Mouse (Mus musculus) heart, adult 2 months (tissue): ENCODE results near the gene Lypd4. TPM values are rescaled to one million over a fixed set of nuclear protein-coding genes. Genes with fewer than 3 reads are reported as not detected.

Experiments used
- DNase-seq, 2 experiments: peaks; one replicate each; pipeline ENCODE4 v3.0.0; 2021
- H3K27ac ChIP-seq: fragments of 200-600 bp; 2 replicates; pipeline ENCODE4 v1.8.1; 2022
- H3K27me3 ChIP-seq: fragments of 200-500 bp; 2 replicates; pipeline ENCODE4 v1.6.1; 2012; ENCODE audit warnings: mild to moderate bottlenecking, low read length, inconsistent platforms, mixed read lengths; ENCODE audit not compliant: control insufficient read depth, insufficient read depth
- H3K36me3 ChIP-seq: fragments of 200-500 bp; 2 replicates; pipeline ENCODE4 v1.6.1; 2012; ENCODE audit warnings: low read length, inconsistent platforms; ENCODE audit not compliant: control insufficient read depth, insufficient read depth
- H3K4me1 ChIP-seq: fragments of 200-500 bp; 2 replicates; pipeline ENCODE4 v1.6.1; 2011; ENCODE audit warnings: low read length; ENCODE audit not compliant: control insufficient read depth, insufficient read depth
- H3K4me3 ChIP-seq: fragments of 200-600 bp; 2 replicates; pipeline ENCODE4 v1.8.1; 2022
- H3K79me2 ChIP-seq: fragments of 200-500 bp; replicated peaks from 2 replicates; pipeline ENCODE4 v1.6.1; 2012; ENCODE audit warnings: mild to moderate bottlenecking, inconsistent platforms, low read length, moderate library complexity, mixed read lengths; ENCODE audit not compliant: control insufficient read depth, insufficient read depth
- H3K9ac ChIP-seq: fragments of 200-500 bp; 2 replicates; pipeline ENCODE4 v1.6.1; 2012; ENCODE audit warnings: low read depth, mild to moderate bottlenecking, control low read depth, inconsistent platforms, low read length, mixed read lengths
- CTCF ChIP-seq: fragments of 200-600 bp; IDR thresholded peaks from 2 replicates; pipeline ENCODE4 v1.8.1; 2022; ENCODE audit warnings: antibody characterized with exemption, mild to moderate bottlenecking, moderate library complexity
- EP300 ChIP-seq: fragments of 200-500 bp; IDR thresholded peaks from 2 replicates; pipeline ENCODE4 v1.6.1; 2011; ENCODE audit warnings: low read depth, low read length, control low read depth; ENCODE audit not compliant: insufficient read depth
- POLR2A ChIP-seq: fragments of 200-500 bp; IDR thresholded peaks from 2 replicates; pipeline ENCODE4 v1.6.1; 2011; ENCODE audit warnings: mild to moderate bottlenecking, low read depth, low read length, control low read depth; ENCODE audit not compliant: insufficient read depth
- WGBS: fragments of 180-500 bp; shearing (Covaris S2); methylation state at CpG from one replicate; pipeline ENCODE4 v1.1.7; 2018; 5-methylcytosine and 5-hydroxymethylcytosine counted together
- intact Hi-C: fragments of 180-260 bp; cut with DNase I; formaldehyde crosslinking; loops from one replicate; pipeline ENCODE4 v1.15.1; 2025
- polyA plus RNA-seq: library from polyadenylated mRNA; depleted of rRNA; stranded (reverse); fragments of >200 nt; gene quantifications from 2 replicates; pipeline ENCODE4 v1.2.3, GENCODE M21; 2012
- total RNA-seq, 2 experiments: library from RNA; stranded (reverse); gene quantifications; 2 replicates each; pipeline ENCODE4 v1.2.3; 2021

Lypd4 gene
- total and polyA plus RNA-seq, 3 experiments: 0.53 TPM; not detected in 2

DNA sequence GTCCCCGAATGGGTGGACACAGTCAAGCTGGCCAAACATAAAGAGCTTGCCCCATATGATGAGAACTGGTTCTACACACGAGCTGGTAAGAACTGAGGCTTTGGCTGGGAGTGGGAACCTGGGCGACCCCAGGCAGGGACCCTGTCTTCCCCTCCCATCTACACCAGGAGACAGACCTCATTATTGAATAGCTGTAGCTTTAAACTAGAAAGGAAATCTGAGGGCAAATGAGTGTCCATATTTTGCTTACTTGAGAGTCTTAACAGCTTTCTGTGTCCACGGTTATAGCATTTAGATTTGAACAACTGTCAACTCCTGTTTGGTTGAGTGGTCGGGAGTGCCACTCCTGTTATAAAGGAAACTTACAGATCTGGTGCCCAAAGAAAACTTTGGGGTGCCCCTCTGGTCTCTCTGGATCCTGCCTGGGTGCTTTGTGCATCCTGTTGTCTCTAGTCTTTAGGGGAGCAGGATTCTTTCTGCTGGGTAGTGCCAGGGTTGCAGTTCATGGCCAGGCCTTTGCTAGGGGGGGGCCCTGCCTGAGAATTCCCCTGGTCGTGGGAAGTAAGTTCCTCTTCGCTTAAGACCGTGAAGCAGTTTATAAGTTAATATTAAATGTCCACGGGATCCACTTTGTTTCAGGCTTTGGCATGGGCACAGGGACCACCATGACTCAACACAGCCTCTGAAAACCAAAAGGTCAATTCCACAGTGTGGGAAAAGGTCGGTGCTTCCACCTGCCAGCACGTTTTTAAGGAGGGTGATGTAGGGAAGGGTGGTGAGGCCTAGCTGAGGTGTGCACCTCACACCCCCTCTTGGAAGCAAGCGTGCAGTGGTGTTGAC is 15.9 kb upstream of the Lypd4 start:
- Histone ChIP-seq H3K79me2 (peaks cover 5% of the 10 kb centered on the region), H3K27ac (peak overlapping the region; percentile 96; the same call in 1 of the 2 replicates), H3K4me1 (peaks cover 4% of the 10 kb centered on the region), H3K4me3 (peak overlapping the region; percentile 99), H3K36me3 (peaks cover 11% of the 10 kb centered on the region), H3K9ac (peak overlapping the region; percentile 41), H3K27me3 (no peaks in the 10 kb centered on the region)
- DNase-seq: no peak
- intact Hi-C loops: loop anchor here (5.0 to 10.0 kb wide), 3 partner anchors 192 to 568 kb away; partner anchors contain the start of genes Gsk3a and Zfp94
- TF ChIP-seq CTCF (no peak), EP300 (no peak), POLR2A (no peak)
- WGBS: 24% methylated on average over 12 of the region's 12 CpGs

DNA sequence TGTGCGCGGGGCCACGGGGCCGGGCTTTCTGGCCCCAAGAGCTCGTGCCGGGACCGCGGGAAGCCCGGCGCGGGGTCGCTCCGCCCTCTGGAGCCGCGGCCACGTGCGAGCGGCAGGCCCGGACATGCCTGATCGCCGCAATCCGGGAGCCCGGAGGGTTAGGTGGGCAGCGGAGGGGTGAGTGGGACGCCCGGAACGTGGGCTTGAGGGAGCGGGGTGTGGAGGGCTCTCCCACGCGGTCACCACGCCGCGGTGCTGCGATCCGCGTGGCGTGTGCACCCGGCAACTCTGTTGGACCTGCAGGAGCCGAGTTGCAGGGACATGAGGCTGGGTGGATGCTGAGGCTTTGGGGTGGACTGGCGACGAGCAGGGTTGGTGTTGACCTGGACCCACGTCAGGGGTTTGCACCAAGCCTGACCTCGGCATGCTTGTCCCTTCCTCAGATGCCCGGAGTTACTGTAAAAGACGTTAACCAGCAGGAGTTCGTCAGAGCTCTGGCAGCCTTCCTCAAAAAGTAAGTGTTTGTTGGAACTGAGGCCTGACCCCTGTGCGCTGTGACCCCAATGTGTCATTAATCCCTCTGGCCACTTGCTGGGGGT is 15.1 kb upstream of the Lypd4 start:
- Histone ChIP-seq H3K9ac (peak overlapping the region; percentile 84), H3K27me3 (no peaks in the 10 kb centered on the region), H3K36me3 (peaks cover 11% of the 10 kb centered on the region), H3K79me2 (peaks cover 5% of the 10 kb centered on the region), H3K4me1 (peaks cover 4% of the 10 kb centered on the region), H3K27ac (peak overlapping the region; percentile 96), H3K4me3 (peak overlapping the region; percentile 99)
- intact Hi-C loops: loop anchor here (1.0 to 10.0 kb wide), 4 partner anchors 20 to 567 kb away; partner anchors contain the start of genes Gsk3a and Zfp94
- under 1% methylated on average over 47 of the region's 47 CpGs for WGBS
- no peak for TF ChIP-seq EP300
- TF ChIP-seq POLR2A: no peak; the same call in 1 of the 2 replicates
- TF ChIP-seq CTCF: no peak
- DNase-seq: no peak

DNA sequence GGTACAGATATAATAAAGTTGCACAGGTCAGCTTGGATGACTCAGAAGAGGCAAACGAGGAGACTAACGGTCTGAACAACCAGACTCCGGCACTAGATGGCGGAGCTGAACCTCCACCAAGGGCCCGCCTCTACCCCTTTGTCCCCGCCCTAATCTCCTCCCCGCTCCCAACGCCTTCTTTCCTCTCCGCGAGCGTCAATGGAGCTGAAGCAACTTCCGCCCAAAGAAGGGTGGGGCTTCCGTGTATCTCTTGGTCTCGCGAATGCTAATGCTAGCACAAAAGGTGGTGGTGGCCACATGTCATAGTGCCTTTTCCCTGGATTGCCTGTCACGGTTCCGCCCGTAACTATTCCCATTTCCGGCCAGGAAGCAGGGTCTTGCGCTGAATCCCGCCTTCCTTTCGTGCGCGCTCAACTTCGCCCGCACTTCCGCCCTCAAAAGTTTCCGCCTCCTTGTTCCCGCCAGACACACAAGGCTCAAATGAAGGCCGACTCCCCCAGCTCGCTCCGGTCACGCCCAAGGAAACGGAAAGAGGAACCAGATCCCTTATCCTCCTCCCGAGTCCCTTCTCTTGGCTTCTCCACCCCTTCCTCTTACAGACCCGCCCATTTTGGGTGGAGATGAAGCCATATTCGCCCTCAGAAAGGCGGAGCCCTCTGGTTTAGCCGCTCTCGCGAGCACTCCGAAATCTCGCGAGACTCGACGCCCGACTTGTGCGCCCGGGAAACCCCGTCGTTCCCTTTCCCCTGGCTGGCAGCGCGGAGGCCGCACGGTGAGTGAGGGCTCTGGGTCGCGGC is 14.4 kb upstream of the Lypd4 start, which contains the start of gene Rps19:
TSS of gene Rps19 (plus strand) at position 476 of the 797 bp plus-strand sequence.
- peaks cover 4% of the 10 kb centered on the region for H3K4me1 ChIP-seq
- under 1% methylated on average over 57 of the region's 57 CpGs for WGBS
- peak; percentile 84 for TF ChIP-seq CTCF
- peak; percentile 92 for TF ChIP-seq POLR2A
- TF ChIP-seq EP300: peak; percentile 48
- H3K9ac ChIP-seq: peak within 1 kb of the TSS; percentile 84
- peak; percentile 98 to 99 for DNase-seq
- peak within 1 kb of the TSS; percentile 99 for H3K4me3 ChIP-seq
- peaks cover 11% of the 10 kb centered on the region for H3K36me3 ChIP-seq
- H3K79me2 ChIP-seq: peaks cover 5% of the 10 kb centered on the region
- peak within 1 kb of the TSS; percentile 96 for H3K27ac ChIP-seq
- H3K27me3 ChIP-seq: no peaks in the 10 kb centered on the region
- intact Hi-C loops: loop anchor here (1.0 to 10.0 kb wide), 2 partner anchors 20 to 351 kb away; partner anchors contain the start of gene Gsk3a

DNA sequence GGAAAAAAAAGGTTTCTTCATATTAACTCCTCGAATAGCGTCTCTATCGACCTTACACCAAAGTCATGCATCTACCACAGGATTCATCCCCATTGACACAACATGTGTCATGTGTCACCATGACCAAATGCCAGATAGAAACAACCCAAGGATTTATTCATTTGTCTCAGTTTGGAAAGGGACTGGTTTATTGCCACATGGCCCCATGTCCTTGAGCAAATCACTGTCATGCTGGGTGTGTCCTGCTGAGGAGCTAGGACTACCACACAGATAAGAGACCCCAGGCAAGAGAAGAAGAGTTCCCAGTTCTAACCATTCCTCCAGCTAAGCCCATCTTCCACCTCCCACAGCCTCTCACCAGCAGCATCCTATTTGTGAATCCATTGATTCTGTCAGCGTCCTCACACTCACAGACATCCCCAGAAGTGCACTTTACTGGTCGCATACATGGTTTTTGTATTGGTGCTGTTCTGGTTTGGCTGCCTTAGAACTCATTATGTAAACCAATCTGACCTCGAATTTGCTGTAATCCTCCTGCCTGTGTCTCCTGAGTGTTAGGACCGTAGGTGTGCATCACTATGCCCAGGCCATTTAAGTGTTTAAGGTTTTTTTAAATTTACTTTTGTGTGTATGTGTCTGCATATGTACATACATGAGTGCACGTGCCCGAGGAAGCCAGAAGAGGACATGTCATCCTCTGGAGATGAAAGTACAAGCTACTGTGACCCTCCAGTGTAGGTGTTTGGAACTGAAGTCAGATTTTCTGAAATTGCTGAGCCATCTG is 12.9 kb upstream of the Lypd4 start:
- Histone ChIP-seq H3K27ac (no peak overlapping the region), H3K27me3 (no peaks in the 10 kb centered on the region), H3K4me1 (peaks cover 4% of the 10 kb centered on the region), H3K79me2 (peaks cover 5% of the 10 kb centered on the region), H3K4me3 (no peak overlapping the region), H3K36me3 (peaks cover 11% of the 10 kb centered on the region), H3K9ac (no peak overlapping the region)
- 87% methylated on average over 9 of the region's 9 CpGs for WGBS
- TF ChIP-seq CTCF: no peak
- TF ChIP-seq POLR2A: no peak
- TF ChIP-seq EP300: no peak
- no peak for DNase-seq
- intact Hi-C loops: loop anchor here (10.0 kb wide), 1 partner anchor 352 kb away; the partner anchor contains the start of gene Gsk3a

DNA sequence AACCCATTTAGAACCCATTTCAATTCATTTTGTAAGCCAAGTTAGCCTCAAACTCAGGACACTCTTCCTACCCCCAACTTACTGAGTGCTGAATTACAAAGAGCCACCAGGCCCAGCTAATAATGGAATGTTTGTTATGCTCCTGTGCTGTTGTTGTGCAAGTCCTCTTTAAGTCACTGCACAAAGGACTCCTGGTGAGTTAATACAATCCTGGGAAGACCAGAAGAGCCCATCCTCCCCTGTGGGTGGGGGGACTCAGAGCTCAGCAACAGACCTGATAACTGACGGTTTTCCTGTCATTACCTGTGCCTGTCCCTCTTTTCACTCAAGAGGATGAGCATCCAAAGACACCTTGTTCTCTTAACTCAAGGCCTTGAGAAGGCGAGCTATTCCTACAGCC is 9.9 kb upstream of the Lypd4 start:
- DNase-seq: no peak
- Histone ChIP-seq H3K36me3 (no peaks in the 10 kb centered on the region), H3K9ac (no peak overlapping the region), H3K4me3 (no peak overlapping the region), H3K79me2 (no peaks in the 10 kb centered on the region), H3K27ac (no peak overlapping the region), H3K4me1 (no peaks in the 10 kb centered on the region), H3K27me3 (no peaks in the 10 kb centered on the region)
- 49% methylated on average over 2 of the region's 2 CpGs for WGBS
- TF ChIP-seq CTCF (no peak), EP300 (no peak), POLR2A (no peak)
- intact Hi-C loops: loop anchor here (10.0 kb wide), 1 partner anchor 355 kb away; the partner anchor contains the start of gene Gsk3a
